Mouse (Mus musculus) megakaryocyte, embryonic 14.5 days (primary cell): ENCODE data around the gene Clic4. TPM values are rescaled to one million over a fixed set of nuclear protein-coding genes. Genes with fewer than 3 reads are reported as not detected.

ENCODE experiments used
- H3K27me3 ChIP-seq: replicated peaks from 2 replicates; pipeline ENCODE3; 2012; ENCODE audit warnings: inconsistent platforms
- H3K36me3 ChIP-seq: replicated peaks from 2 replicates; pipeline ENCODE3; 2012; ENCODE audit warnings: low read length, inconsistent platforms, mixed read lengths
- H3K4me1 ChIP-seq: 2 replicates; pipeline ENCODE4 v1.6.1; 2012; ENCODE audit warnings: inconsistent platforms
- H3K4me3 ChIP-seq: replicated peaks from 2 replicates; pipeline ENCODE3; 2012; ENCODE audit warnings: moderate library complexity, mild to moderate bottlenecking, inconsistent platforms
- H3K9me3 ChIP-seq: 2 replicates; pipeline ENCODE4 v1.6.1; 2012; ENCODE audit warnings: inconsistent platforms
- FLI1 ChIP-seq: IDR thresholded peaks from 2 replicates; pipeline ENCODE4 v1.6.1; 2012; ENCODE audit warnings: low read length, inconsistent platforms, mixed read lengths
- GATA1 ChIP-seq: IDR thresholded peaks from 3 replicates; pipeline ENCODE4 v1.6.1; 2012; ENCODE audit warnings: mixed read lengths, low read length, inconsistent platforms, borderline replicate concordance
- polyA plus RNA-seq: library from polyadenylated mRNA; stranded (reverse); fragments of >175 nt; gene quantifications from 2 replicates; pipeline ENCODE4 v1.2.3, GENCODE M21; 2012; ENCODE audit warnings: low replicate concordance; ENCODE audit not compliant: insufficient read depth

Gene Clic4
- polyA plus RNA-seq, 1 experiment = 27.6 TPM

- peaks cover 4% of the 10 kb centered on the region for H3K36me3 ChIP-seq
- no peaks in the 10 kb centered on the region for H3K9me3 ChIP-seq
- peaks cover 79% of the 10 kb centered on the region for H3K4me1 ChIP-seq
- H3K4me3 ChIP-seq = no peak overlapping the region
- no peaks in the 10 kb centered on the region for H3K27me3 ChIP-seq
- TF ChIP-seq FLI1 = no peak
- TF ChIP-seq GATA1 = no peak
These were observed 21.2 kb upstream of the Clic4 start for GRCm38 (mm10) chr4:135293813-135294212.

GRCm38 (mm10) chr4:135292477-135293089 is 20.0 kb upstream of the Clic4 start:
- Histone ChIP-seq H3K27me3 (no peaks in the 10 kb centered on the region), H3K9me3 (no peaks in the 10 kb centered on the region), H3K4me1 (peaks cover 79% of the 10 kb centered on the region), H3K36me3 (peaks cover 4% of the 10 kb centered on the region), H3K4me3 (peak overlapping the region; percentile 79)
- TF ChIP-seq FLI1 (no peak), GATA1 (no peak)

GRCm38 (mm10) chr4:135291841-135292240 is 19.2 kb upstream of the Clic4 start:
- no peak overlapping the region for H3K4me3 ChIP-seq
- no peaks in the 10 kb centered on the region for H3K27me3 ChIP-seq
- H3K36me3 ChIP-seq = peaks cover 4% of the 10 kb centered on the region
- no peaks in the 10 kb centered on the region for H3K9me3 ChIP-seq
- H3K4me1 ChIP-seq = peaks cover 79% of the 10 kb centered on the region
- TF ChIP-seq FLI1 (no peak), GATA1 (no peak)

GRCm38 (mm10) chr4:135291199-135291598 is 18.6 kb upstream of the Clic4 start:
- no peak overlapping the region for H3K4me3 ChIP-seq
- peaks cover 79% of the 10 kb centered on the region for H3K4me1 ChIP-seq
- peaks cover 4% of the 10 kb centered on the region for H3K36me3 ChIP-seq
- no peaks in the 10 kb centered on the region for H3K9me3 ChIP-seq
- H3K27me3 ChIP-seq = no peaks in the 10 kb centered on the region
- TF ChIP-seq GATA1 (no peak), FLI1 (no peak)

GRCm38 (mm10) chr4:135287975-135288374 is 15.4 kb upstream of the Clic4 start:
- Histone ChIP-seq H3K9me3 (no peaks in the 10 kb centered on the region), H3K36me3 (peaks cover 4% of the 10 kb centered on the region), H3K27me3 (no peaks in the 10 kb centered on the region), H3K4me1 (peaks cover 73% of the 10 kb centered on the region), H3K4me3 (peak overlapping the region; percentile 89)
- TF ChIP-seq GATA1 = no peak
- no peak for TF ChIP-seq FLI1

- H3K36me3 ChIP-seq = peaks cover 4% of the 10 kb centered on the region
- no peaks in the 10 kb centered on the region for H3K9me3 ChIP-seq
- H3K4me1 ChIP-seq = peaks cover 69% of the 10 kb centered on the region
- TF ChIP-seq FLI1 (no peak), GATA1 (no peak)
- H3K27me3 ChIP-seq = no peaks in the 10 kb centered on the region
- H3K4me3 ChIP-seq = peak overlapping the region; percentile 89
These were observed 14.3 kb upstream of the Clic4 start for GRCm38 (mm10) chr4:135286833-135287395.

- Histone ChIP-seq H3K36me3 (peaks cover 1% of the 10 kb centered on the region), H3K9me3 (no peaks in the 10 kb centered on the region), H3K4me3 (peak overlapping the region; percentile 89), H3K4me1 (peaks cover 61% of the 10 kb centered on the region), H3K27me3 (no peaks in the 10 kb centered on the region)
- TF ChIP-seq FLI1 (no peak), GATA1 (no peak)
These were observed 13.5 kb upstream of the Clic4 start for GRCm38 (mm10) chr4:135286033-135286622.

- TF ChIP-seq GATA1 (no peak), FLI1 (no peak)
- Histone ChIP-seq H3K9me3 (no peaks in the 10 kb centered on the region), H3K4me3 (no peak overlapping the region), H3K36me3 (no peaks in the 10 kb centered on the region), H3K4me1 (peaks cover 57% of the 10 kb centered on the region), H3K27me3 (no peaks in the 10 kb centered on the region)
These were observed 12.8 kb upstream of the Clic4 start for GRCm38 (mm10) chr4:135285436-135285835.

GRCm38 (mm10) chr4:135283875-135284274 is 11.3 kb upstream of the Clic4 start:
- H3K4me1 ChIP-seq = peaks cover 61% of the 10 kb centered on the region
- no peak for TF ChIP-seq FLI1
- TF ChIP-seq GATA1 = no peak
- H3K4me3 ChIP-seq = no peak overlapping the region
- H3K36me3 ChIP-seq = no peaks in the 10 kb centered on the region
- H3K9me3 ChIP-seq = no peaks in the 10 kb centered on the region
- no peaks in the 10 kb centered on the region for H3K27me3 ChIP-seq

GRCm38 (mm10) chr4:135283417-135283816 is 10.8 kb upstream of the Clic4 start:
- H3K4me3 ChIP-seq = no peak overlapping the region
- no peaks in the 10 kb centered on the region for H3K27me3 ChIP-seq
- no peaks in the 10 kb centered on the region for H3K9me3 ChIP-seq
- peaks cover 58% of the 10 kb centered on the region for H3K4me1 ChIP-seq
- TF ChIP-seq GATA1 = no peak
- TF ChIP-seq FLI1 = no peak
- no peaks in the 10 kb centered on the region for H3K36me3 ChIP-seq
